Mouse (Mus musculus): Measurements from ENCODE around the gene Pxylp1.

Gene Pxylp1

DNA sequence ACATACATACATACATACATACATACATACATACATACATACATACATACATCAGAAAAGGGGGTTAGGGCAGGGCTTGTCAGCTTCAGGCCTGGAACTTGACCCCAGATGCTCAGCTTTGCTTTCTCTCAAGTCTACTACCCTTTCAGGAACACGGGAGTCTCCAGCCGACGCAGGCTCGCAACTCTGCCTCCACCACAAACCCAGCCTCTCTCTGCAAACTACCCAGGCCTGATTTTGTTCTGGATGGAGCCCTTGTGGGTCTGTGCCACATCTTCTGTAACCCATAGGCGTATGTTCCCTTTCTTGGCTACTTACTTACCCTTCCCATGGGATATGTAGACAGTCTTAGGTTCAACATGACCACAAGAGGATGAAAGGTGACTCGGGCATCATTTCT, 1.7 kb downstream of the Pxylp1 start:
- no peak for DNase-seq (ENCODE audit: low spot score)

DNA sequence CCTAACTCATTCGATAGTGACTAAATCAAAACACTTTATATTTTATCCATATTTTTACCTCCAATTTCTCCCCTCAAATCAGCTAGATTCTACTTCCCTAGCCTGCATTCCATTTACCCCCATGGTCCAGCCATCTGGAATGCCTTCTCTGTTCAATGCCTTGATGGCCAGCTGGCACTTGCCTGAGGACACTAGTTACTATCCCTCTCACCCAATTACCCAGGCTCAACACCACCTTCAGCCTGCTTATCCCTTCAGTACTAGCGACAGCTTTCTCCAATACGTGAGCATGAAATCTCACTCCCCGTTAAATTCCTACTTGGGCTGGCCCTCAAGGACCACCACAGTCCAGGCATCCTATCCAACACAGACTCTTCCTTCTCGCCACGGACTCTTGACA, 2.2 kb downstream of the Pxylp1 start:
- DNase-seq (ENCODE audit: low spot score) = no peak

DNA sequence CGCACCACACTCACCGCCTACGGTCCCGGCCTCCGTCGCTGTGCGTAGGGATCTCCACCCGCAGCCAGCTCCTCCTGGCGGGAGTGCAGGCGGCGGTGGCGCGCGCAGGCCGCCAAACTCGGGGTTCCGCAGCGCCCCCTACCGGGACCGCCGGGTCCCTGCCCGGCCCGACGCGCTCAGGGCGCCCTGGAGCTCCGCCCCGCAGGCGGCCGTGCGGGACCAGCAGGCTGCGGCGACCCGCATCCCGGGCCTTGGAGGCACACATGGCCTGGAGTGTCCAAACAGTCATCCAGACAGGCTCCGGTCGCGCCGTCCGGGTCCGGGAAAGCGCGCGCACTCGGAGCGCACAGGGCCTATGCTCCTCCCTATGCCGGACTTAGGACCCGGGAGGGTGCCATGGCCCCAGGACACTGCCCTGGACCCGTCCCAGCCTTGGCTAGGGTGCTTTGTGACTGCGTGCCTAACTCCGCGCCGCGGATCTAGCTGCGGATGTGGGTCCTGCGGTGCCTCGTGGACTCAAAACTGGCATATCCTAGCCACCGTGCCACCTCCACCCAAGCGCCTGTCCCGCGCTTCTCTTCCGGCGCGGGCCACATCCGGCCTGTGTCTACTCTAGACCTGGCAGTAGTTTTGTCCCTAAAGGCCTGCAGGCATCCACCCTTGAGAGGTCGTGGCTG, 3.0 kb downstream of the Pxylp1 start:
- peak; percentile 88 for DNase-seq (ENCODE audit: low spot score)

DNA sequence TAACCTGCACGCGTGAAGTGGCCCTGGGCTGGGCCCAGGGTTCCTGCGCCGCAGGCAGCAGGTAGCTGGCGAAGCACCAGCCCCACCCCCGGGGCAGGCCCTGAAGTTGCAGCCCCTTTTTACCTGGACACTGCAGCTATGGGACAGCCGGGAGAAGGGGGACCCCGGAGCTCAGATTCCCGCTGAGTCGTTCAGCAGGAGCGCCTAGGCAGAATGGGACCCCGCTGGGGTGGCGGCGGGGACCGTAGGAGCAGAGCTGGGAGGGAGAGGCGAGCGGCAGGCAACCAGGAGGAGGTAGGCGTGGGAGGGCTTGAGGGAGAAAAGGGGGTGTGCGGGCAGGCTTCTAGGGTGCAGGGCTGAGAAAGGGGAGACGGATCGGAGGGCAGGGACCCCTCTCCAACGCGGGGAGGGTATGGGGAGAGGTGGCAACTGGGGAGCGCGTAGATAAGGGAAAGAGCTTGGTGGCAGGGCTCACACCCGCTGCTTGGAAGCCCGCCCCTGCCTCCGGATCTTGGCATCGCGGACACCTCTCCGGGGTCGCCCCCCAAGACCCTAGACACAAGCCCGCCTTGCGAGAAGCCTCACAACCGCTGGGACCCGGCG, 3.6 kb downstream of the Pxylp1 start:
- peak; percentile 49 for DNase-seq (ENCODE audit: low spot score)

DNA sequence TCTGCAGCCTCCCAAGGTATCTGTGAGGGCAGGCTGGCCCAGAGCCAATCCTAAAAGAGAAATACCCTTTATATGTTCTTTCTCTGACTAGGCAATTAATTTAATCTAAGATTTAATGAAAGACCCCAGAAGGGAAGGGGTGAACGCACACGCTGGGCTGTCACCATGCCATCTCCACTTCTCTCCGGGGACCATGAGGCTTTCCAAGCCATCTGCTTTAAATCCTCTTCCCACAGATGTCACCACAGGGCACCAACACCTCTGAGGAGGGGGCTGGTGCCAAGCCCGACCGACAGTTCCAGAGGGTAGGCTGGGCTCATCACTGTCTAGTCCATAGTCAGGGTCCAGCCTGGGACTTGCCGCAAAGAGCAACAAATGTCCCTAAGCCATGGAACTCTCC, 4.5 kb downstream of the Pxylp1 start:
- no peak for DNase-seq (ENCODE audit: low spot score)

DNA sequence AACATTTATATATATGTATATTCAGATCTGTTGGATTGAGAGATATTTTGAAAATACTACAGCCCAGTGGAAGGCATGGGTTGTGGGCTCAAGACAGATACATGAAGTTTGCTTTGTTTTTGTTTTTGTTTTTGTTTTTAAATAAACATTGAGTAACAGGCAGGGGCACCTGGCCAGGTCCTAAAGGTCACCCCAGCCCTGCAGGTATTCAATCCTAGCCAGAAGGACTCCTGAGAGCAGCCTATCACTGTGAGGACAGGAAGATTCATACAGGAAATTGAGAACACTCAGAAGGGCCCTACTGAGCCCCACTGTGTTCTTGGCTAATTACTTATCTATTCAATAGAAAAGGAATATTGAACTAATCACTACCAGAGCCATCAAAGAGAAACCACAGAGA, 5.0 kb downstream of the Pxylp1 start:
- DNase-seq (ENCODE audit: low spot score) = no peak

DNA sequence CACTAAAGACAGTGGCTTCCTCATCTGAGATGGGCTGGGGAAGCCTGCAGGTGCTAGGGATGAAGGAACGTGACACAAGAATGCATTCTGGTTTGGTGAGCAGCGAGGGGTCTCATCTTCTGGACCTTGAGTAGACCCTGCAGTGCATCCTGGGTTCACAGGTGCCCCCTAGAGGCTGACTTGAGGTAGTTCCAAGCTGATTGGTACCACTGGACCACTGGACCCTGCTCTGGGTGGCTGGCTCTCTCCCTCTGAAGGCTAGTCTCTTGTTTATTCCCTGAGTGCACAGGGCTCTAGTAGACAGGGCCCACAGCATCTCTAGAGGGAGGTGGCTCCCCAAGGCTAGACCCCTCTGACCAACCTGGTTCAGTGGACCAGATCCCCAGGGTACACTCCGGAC, 6.7 kb downstream of the Pxylp1 start:
- no peak for DNase-seq (ENCODE audit: low spot score)

DNA sequence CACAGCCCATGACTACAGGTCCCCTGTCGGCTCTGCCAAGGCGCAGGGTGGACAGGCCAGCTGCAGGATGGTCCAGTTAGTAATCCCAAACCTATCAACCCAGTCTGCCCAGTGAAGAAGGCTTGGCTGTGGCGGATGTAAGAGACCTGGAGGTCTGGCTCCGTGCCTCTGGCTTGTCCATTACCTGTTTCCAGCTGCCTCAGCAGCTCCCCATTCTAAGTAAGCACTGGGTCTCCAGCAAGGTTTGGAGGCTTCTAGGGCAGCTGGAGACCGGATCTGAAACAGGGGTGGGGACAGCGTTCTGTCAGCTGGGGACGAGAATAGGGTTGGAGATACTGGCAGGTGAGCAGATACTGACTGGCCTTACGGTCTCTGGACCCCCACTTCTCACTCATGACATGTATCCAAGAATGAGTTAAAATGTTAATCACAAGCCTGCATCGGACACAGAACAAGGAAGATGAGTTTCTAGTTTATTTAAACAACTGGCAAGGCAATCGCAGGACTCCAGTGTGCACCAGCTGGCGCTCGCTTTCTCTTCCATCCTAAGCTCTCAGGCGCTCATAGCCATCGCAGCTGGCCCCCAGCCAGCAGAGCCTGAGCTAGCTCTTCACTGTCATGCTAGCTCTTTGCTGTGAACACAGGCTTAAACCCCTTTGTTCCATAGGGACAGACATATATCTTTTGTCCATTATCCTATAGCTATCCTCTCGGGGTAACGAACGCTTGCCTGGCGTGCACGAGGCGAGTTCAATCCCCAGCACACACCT, 9.8 kb downstream of the Pxylp1 start:
- no peak for DNase-seq (ENCODE audit: low spot score)

DNA sequence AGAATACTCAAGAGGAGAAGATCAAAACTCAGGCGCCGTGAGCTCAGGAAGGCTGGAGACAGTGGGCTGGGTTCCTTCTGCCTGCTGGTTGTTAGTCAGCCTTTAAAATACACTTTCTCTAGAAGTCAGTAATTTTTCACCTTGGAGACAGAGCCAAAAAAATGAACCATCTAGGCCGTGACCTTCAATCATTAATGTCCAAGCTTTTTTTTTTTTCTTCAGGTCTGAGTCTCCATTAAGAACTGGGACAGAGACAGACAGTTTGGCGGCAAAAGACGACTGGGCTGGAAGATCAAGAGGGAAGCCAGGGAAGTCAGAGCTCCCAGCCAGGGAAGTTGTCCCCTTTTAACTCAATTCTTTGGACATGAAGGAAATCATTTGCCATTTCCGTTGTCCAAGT, 10.6 kb downstream of the Pxylp1 start:
- no peak for DNase-seq (ENCODE audit: low spot score)

DNA sequence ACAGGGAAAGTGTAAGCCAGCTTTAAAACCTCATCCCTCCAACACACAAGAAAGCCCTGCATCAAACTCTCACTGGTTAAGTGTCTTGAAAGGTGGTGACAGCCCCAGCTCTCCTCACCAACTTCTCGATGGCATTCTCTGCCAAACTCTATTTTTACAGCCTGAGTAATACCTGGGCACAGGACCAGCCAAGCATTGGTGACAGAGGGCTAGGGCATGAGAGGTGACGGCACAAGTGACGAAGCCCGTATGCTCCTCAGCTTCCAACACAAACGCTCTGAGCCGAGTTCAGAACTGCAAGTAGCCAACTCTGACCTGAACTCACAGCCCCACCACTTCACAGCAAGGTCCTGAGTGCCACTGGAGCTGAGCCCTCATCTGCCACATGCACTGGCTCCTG, 13.4 kb downstream of the Pxylp1 start:
- DNase-seq (ENCODE audit: low spot score) = no peak

DNA sequence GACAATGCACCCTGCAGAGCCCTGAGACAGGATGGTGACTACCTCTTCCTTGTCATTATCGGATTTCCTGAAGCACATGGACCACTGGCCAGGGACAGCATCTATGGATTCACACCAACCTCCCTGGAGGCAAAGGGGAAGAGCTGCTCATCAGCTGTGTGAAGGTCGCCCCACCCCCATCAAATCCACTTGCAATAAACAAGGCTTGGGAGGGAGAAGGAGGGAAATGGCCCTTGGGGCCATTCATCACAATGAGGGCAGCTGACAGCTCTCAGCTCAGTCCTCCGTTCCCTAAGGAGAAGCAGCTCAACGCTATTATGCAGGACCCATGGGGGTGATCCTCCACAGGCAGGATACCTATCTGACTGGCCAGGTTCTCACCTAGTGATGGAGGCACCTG, 14.0 kb downstream of the Pxylp1 start:
- no peak for DNase-seq (ENCODE audit: low spot score)

DNA sequence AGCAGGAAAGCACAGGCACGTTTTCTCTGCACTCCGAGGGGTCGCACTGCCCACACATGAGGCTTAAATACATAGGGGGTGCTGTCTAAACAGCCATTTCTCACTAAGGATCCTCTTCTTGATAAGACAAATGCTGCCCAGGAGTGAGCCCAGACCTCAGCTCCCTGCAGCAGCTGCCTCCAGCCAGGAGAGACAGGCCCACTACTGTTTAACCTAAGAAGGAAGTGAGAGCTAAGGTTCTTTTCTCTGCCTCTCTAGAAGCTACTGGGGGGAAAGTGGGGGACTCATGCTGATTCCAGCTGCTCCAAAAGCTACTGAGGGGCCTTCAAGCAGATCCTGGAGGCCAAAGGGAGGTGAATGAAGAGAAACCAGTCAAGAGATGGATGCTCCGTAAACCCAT, 16.8 kb downstream of the Pxylp1 start:
- no peak for DNase-seq (ENCODE audit: low spot score)

DNA sequence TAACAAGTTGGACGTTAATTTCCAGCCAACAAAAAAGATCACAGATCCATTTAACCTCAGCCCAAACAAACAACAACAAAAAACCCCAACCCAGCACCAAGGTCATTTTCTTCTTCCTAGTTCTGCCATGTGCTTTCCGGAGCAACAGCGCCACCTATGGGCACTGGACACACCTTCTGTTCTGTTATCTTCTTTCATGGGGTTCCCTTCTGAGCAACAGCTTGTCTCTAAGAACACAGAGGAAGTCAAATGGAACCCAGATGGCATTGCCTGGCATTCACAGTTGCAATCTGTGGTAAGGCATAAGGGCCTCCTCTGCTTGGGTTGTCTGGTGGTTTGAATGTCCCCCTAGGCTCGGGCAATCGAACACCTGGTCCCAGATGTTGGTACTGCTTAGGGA, 19.4 kb downstream of the Pxylp1 start:
- peak; percentile 65 for DNase-seq (ENCODE audit: low spot score)

DNA sequence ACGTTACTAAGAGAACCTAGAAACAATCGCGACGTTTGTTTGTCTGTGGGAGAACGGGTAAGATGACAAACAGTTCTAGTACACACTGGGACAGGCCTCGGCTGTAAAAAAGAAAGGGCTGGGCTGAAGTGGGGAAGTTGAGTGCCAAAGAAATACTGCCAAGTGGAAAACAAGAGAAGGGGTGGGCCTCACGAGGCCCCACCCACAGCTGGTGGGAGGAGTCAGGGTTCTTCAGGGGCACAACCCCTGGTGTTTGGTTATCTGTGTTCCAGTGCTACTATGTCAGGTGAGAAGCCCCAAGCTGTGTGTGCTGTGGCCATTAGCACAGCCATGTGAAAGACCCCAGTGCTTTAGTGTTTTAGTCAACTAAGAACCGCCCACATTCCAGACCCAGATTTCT, 22.4 kb downstream of the Pxylp1 start:
- DNase-seq (ENCODE audit: low spot score) = no peak

DNA sequence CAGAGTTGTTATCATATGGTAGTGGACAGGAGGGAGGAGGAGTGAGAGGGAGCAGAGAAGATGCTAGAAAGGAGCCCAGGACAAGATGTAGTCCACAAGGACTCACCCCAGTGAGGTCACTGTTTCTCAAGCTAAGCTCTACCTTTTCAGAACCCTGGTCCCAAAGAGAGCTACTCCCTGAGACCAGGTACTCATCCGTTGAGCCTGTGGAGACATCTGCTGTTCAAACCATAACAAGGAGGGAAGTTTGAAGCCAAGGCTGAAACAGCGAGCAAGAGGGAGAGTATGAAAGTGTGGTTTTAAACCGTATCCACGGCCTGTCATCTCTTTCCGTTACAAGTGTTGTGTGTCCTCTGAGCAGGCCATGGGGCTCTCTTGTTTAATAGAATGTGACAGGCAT, 22.9 kb downstream of the Pxylp1 start:
- DNase-seq (ENCODE audit: low spot score) = no peak

DNA sequence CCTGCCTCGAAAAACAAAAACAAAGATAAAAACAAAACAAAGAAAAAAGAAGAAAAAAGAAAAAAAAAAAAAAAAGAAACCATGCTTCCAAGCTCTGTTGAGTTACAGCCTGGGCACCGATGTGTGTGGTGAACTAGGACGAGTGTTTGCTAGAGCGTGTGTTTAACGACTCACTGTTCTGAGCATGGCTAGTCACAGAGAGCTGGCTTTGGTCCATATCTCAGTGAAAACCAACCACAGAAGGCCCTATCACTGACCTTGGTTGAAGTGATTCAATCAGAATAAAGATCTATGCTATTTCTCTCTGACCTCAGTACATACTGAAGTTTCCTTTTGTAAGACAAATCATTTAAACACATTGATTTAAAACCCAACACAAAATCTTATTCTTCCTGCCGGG, 23.9 kb downstream of the Pxylp1 start:
- DNase-seq (ENCODE audit: low spot score) = no peak

DNA sequence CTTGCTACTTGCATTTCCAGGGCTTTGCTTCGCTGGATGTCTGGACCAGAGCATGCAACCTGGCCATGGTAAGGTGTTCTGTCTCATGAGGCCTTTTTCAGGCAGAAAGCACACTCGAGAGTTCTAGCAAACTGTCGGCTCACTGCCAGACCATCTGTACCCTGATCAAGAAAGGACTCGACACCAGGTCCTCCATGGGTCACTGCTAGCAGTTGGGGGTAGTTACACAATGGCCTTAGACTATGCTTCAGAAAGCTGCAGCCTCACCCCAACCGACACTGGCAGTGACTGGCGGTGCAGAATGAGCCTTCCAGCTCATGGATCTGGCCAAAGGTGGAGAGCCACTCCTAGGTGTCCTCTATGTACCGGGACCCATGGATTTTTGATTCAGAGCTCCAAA, 25.3 kb downstream of the Pxylp1 start:
- no peak for DNase-seq (ENCODE audit: low spot score)

DNA sequence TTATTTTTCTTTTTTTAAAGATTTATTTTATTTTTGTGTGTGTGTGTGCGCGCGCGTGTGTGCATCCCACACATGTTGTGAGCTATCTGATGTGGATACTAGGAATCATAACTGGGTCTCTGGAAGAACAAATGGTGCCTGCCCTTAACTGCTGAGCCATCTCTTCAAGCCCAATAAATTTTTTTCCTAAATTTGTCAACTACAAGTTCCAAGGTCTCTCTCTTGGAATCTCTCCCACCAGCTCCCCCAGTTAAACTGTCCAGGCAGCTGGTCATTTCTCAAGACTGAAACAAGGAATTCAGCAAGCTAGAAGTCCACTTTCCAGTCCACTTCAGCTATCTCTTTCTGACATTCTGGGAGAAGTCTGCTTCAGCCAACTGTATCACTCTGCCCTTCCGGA, 26.3 kb downstream of the Pxylp1 start:
- no peak for DNase-seq (ENCODE audit: low spot score)

DNA sequence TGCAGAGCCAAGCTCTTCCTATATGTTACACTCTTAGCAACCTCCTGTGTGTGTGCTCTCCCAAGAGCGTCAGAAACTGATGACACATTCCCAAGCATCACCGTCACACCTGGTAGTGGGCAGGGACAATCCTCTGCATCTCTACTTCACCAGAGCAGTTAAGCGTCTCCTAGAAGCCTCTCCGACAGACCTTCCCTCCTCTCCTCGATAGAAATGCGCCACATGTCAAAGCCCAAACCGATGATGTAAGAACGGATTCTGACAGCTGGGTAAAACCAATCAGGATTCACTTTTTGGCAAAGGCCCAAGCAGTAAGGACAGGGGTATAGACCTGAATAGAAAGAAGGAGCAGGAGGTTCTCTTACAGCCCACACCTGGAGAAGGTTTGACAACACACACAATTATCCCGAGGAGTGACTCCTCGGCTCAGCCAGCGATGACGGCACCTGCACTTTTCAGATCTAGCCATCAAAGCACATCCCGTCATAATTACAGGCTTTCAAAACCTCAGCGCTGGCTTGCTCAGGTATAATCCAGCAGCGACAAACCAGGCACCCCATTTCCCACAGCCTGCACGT, 26.9 kb downstream of the Pxylp1 start:
- no peak for DNase-seq (ENCODE audit: low spot score)

DNA sequence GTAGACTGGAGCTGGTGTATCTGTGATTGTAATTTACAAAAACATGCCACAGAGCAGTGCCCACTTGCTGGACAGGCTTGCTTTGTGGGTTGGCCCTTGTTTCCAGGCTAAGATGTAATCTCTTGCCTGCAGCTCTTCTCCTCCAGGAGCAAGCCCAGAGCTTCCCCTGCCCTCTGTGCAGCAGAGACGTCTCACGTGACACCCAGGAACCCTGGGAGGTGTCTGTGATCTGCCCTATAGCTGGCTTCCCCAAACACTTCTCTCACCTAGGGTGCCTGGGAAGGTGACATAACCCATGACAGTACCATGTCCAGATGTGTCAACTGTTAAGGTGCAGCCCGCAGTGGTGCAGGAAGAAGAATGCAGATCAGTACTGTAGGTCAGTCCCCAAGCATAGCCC, 28.9 kb downstream of the Pxylp1 start:
- DNase-seq (ENCODE audit: low spot score) = no peak

DNA sequence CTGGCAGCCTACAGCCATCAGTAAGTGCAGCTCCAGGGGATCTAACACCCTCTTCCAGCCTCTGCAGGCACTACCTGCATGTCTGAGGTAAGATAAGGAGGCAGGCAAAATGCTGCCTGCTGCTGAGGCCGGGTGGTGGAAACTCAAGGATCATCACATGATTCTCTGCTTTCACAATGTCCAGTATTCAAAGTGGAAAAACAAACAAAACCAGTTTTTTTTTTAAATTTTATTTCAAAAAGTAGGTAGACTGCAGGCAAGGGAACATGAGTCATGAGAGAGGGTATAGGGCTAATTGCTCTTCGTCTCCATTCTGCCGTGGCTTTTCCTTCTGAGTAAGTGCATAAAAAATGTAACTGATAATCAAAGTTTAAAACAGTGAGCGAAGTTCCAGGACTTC, 29.6 kb downstream of the Pxylp1 start:
- DNase-seq (ENCODE audit: low spot score) = no peak

DNA sequence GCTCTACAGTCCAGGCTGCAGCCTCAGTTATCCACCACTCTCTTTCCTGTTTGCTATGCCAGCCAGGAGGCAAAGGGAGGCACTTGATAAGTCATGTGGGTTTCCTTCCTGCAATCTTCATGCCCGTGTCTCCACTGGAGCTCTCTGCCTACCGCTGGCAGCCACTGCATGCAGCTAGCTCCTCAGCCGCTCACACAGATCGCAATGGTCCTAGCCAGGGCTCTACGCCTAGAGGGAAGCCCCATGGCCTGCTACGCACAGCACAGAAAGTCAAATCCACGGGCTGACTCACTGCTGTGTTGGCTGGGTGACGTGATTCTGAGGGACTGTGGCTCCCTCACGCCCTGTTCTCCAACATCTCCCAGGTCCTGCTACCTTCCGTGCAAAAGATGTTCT, 31.4 kb downstream of the Pxylp1 start:
- no peak for DNase-seq (ENCODE audit: low spot score)

DNA sequence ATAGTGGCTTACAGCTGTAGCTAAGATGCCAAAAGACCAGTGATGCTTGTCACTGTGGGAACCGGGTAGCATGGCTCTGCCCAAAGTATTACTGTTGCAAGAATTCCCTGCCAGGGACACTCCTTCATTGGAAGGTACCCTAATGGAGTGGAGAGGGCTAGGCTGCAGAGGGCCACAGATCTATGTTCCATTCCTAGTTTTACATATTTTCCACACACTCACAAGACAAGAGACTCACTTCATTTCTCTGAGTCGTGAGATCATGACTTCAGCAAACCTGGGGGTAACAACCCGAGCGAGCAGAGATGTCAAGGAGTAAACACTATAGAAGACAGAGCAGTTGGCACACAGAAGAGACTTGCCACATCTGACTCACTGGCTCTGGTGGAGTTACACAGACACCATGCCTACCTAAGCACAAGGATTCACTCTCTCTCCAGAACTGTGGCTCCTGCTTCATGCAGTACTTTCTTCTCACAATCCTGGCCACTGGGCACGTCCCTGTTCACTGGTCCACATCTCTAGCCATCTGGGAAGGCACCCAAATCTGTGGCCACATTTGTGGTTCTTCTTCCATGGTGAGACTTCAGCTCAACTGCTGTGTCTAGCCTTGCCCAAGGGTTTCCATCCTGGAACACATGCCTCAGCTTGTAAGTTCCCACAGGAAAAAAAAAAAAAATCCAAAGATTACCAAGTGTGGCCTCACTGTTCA, 31.9 kb downstream of the Pxylp1 start:
- DNase-seq (ENCODE audit: low spot score) = no peak

All from urinary bladder, postnatal 14 days (tissue).